Mouse (Mus musculus) myocyte (in vitro differentiated cells): ENCODE results near the gene Espn.

Experiments used
- CEBPB ChIP-seq: IDR thresholded peaks from 2 replicates; pipeline ENCODE4 v1.6.1; 2011; ENCODE audit warnings: mild to moderate bottlenecking, moderate library complexity; ENCODE audit not compliant: poor library complexity, insufficient read depth, severe bottlenecking
- E2F4 ChIP-seq: IDR thresholded peaks from one replicate; pipeline ENCODE4 v1.6.1; 2011; ENCODE audit warnings: mild to moderate bottlenecking, control low read depth, moderate library complexity; ENCODE audit not compliant: insufficient read depth
- MAX ChIP-seq: IDR thresholded peaks from one replicate; pipeline ENCODE4 v1.6.1; 2011; ENCODE audit warnings: low read depth, mild to moderate bottlenecking, control low read depth
- MYOD1 ChIP-seq, 3 experiments: IDR thresholded peaks; one replicate each; pipeline ENCODE4 v1.6.1; 2011; ENCODE audit warnings: control low read depth in 2 of 3, low read depth in 2 of 3, mild to moderate bottlenecking in 2 of 3, moderate library complexity in 1 of 3; ENCODE audit not compliant: insufficient read length in 2 of 3, control insufficient read depth in 1 of 3
- MYOG ChIP-seq, 3 experiments: IDR thresholded peaks; one replicate each; pipeline ENCODE4 v1.6.1; 2011; ENCODE audit warnings: control low read depth in 2 of 3, low read depth in 2 of 3, mild to moderate bottlenecking in 2 of 3; ENCODE audit not compliant: insufficient read length in 2 of 3, control insufficient read depth in 1 of 3, insufficient read depth in 1 of 3
- POLR2A ChIP-seq: IDR thresholded peaks from one replicate; pipeline ENCODE4 v1.6.1; 2011; ENCODE audit warnings: low read depth, mild to moderate bottlenecking, control low read depth, moderate library complexity; ENCODE audit not compliant: insufficient read length
- POLR2AphosphoS2 ChIP-seq: IDR thresholded peaks from one replicate; pipeline ENCODE4 v1.6.1; 2011; ENCODE audit warnings: low read depth, control low read depth; ENCODE audit not compliant: insufficient read length
- REST ChIP-seq: IDR thresholded peaks from one replicate; pipeline ENCODE4 v1.6.1; 2011; ENCODE audit warnings: mild to moderate bottlenecking, control low read depth, moderate library complexity; ENCODE audit not compliant: insufficient read depth, insufficient read length
- SRF ChIP-seq: IDR thresholded peaks from one replicate; pipeline ENCODE4 v1.6.1; 2011; ENCODE audit warnings: low read depth; ENCODE audit not compliant: control insufficient read depth, insufficient read length
- TCF12 ChIP-seq: IDR thresholded peaks from one replicate; pipeline ENCODE4 v1.6.1; 2011; ENCODE audit warnings: mild to moderate bottlenecking, control low read depth; ENCODE audit not compliant: poor library complexity, insufficient read depth, severe bottlenecking
- TCF3 ChIP-seq: IDR thresholded peaks from one replicate; pipeline ENCODE4 v1.6.1; 2011; ENCODE audit warnings: low read depth, control low read depth; ENCODE audit not compliant: insufficient read length
- USF1 ChIP-seq: IDR thresholded peaks from one replicate; pipeline ENCODE4 v1.6.1; 2011; ENCODE audit warnings: low read depth, mild to moderate bottlenecking, control low read depth, moderate library complexity

DNA sequence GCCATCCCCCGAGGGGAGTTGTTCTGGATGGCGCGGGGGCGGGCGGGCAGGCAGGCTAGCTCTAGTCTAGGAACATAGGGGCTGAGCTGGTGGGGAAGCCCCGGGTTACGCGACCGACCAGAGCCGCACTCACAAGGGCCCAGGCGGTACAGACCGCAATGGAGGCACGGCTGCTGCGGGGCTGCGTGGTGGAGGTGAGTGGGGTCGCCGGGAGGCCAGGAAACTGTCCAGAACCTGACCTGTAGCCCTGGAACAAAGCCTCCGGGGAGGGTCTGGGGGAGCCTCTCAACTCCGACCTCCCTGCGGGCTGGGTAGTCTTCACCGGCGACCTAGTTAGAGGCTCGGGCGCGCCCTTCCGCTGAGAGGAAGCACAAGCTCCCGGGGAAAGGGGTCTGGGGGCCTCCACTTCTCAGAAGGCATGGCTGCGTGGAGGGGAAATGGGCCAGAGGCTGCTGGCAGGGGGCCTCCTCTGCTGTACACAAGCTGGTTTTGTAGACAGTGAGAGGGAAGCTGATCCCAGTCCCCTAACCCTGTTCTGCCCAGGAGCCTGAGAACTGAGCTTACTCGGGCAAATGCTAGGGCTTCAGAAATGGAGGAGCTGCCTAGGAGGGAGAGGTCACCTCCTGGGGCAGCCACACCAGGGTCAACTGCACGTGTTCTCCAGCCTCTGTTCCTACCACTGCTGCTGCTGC lies 36.1 kb downstream of the Espn start, which contains the start of gene Tnfrsf25:
- no peak for TF ChIP-seq MAX
- no peak for TF ChIP-seq TCF12
- no peak for TF ChIP-seq E2F4
- TF ChIP-seq MYOD1 (IDR thresholded peaks at IDR 0.05; ENCODE audit: control insufficient read depth in 1 of 3, insufficient read length in 2 of 3, low read depth in 2 of 3) = no peak
- no peak for TF ChIP-seq POLR2A
- peak; percentile 66 for TF ChIP-seq POLR2AphosphoS2
- no peak for TF ChIP-seq CEBPB
- no peak for TF ChIP-seq MYOG (IDR thresholded peaks at IDR 0.05; ENCODE audit: control insufficient read depth in 1 of 3, insufficient read depth in 1 of 3, insufficient read length in 2 of 3, low read depth in 2 of 3)
- no peak for TF ChIP-seq USF1
- no peak for TF ChIP-seq SRF
- no peak for TF ChIP-seq REST
- TF ChIP-seq TCF3 = no peak
